Mouse (Mus musculus) heart, embryonic 13.5 days (tissue): ENCODE measurements around the gene Adamts7. TPM values are rescaled to one million over a fixed set of nuclear protein-coding genes. Genes with fewer than 3 reads are reported as not detected.
A peak's percentile ranks its signal among the peaks of the same experiment; 100 is the strongest.

Experiments
- ATAC-seq: fragments of 200-750 bp; cut with Nextera tagmentation; 2 replicates; pipeline ENCODE4 v1.8.0; 2017; ENCODE audit warnings: moderate TSS enrichment; ENCODE audit not compliant: insufficient number of reproducible peaks, low FRiP score, low TSS enrichment; ENCODE audit errors: extremely low read depth
- H3K27ac ChIP-seq: fragments of 300-500 bp; sonication (generic); replicated peaks from 2 replicates; pipeline ENCODE4 v1.5.1; 2015; ENCODE audit warnings: moderate library complexity, mild to moderate bottlenecking, inconsistent platforms
- H3K27me3 ChIP-seq: fragments of 300-500 bp; sonication (generic); replicated peaks from 2 replicates; pipeline ENCODE4 v1.6.1; 2015; ENCODE audit warnings: mild to moderate bottlenecking, inconsistent platforms
- H3K36me3 ChIP-seq: fragments of 300-500 bp; sonication (generic); 2 replicates; pipeline ENCODE4 v1.6.1; 2015; ENCODE audit warnings: mild to moderate bottlenecking, inconsistent platforms
- H3K4me1 ChIP-seq: fragments of 300-500 bp; sonication (generic); 2 replicates; pipeline ENCODE4 v1.6.1; 2015; ENCODE audit warnings: inconsistent platforms
- H3K4me2 ChIP-seq: fragments of 300-500 bp; sonication (generic); 2 replicates; pipeline ENCODE4 v1.6.1; 2015; ENCODE audit warnings: inconsistent platforms, mild to moderate bottlenecking, moderate library complexity
- H3K4me3 ChIP-seq: fragments of 300-500 bp; sonication (generic); 2 replicates; pipeline ENCODE4 v1.5.1; 2015; ENCODE audit warnings: moderate library complexity, mild to moderate bottlenecking, inconsistent platforms
- H3K9ac ChIP-seq: fragments of 300-500 bp; sonication (generic); 2 replicates; pipeline ENCODE4 v1.6.1; 2015; ENCODE audit warnings: inconsistent platforms, mild to moderate bottlenecking, moderate library complexity
- H3K9me3 ChIP-seq: fragments of 300-500 bp; sonication (generic); 2 replicates; pipeline ENCODE4 v1.6.1; 2016; ENCODE audit warnings: inconsistent platforms
- WGBS: fragments of 180-500 bp; shearing (Covaris S2); methylation state at CpG from one replicate; pipeline ENCODE4 v1.1.7; 2015; ENCODE audit warnings: mixed read lengths; 5-methylcytosine and 5-hydroxymethylcytosine counted together
- polyA plus RNA-seq: library from polyadenylated mRNA; unstranded; fragments of >200 nt; fragmentation: Nextera tagmentation; extraction: Ambion mirVana; gene quantifications from 2 replicates; pipeline ENCODE4 v1.2.1, GENCODE M21; 2015

Adamts7 gene
- polyA plus RNA-seq, 1 experiment from 2014 or later, result 7.9 TPM

- H3K9ac ChIP-seq, result no peak overlapping the region
- ATAC-seq, result no peak
- H3K4me1 ChIP-seq, result peaks cover 35% of the 10 kb centered on the region
- no peak overlapping the region for H3K4me2 ChIP-seq
- H3K9me3 ChIP-seq, result no peaks in the 10 kb centered on the region
- no peak overlapping the region for H3K27ac ChIP-seq
- no peaks in the 10 kb centered on the region for H3K27me3 ChIP-seq
- 64% methylated on average over 11 of the region's 11 CpGs for WGBS
- no peak overlapping the region for H3K4me3 ChIP-seq
- H3K36me3 ChIP-seq, result peaks cover 69% of the 10 kb centered on the region
Observed at GRCm38 (mm10) chr9:90216259-90217001, 53.6 kb downstream of the Adamts7 start.

GRCm38 (mm10) chr9:90217501-90217900 lies 54.6 kb downstream of the Adamts7 start:
- H3K4me1 ChIP-seq, result peaks cover 35% of the 10 kb centered on the region
- H3K9me3 ChIP-seq, result no peaks in the 10 kb centered on the region
- no peak overlapping the region for H3K4me2 ChIP-seq
- H3K4me3 ChIP-seq, result no peak overlapping the region
- no peaks in the 10 kb centered on the region for H3K27me3 ChIP-seq
- H3K36me3 ChIP-seq, result peaks cover 67% of the 10 kb centered on the region
- H3K27ac ChIP-seq, result no peak overlapping the region
- H3K9ac ChIP-seq, result no peak overlapping the region
- no peak for ATAC-seq
- 20% methylated on average over 4 of the region's 4 CpGs for whole genome bisulfite sequencing

- Histone ChIP-seq H3K9ac (no peak overlapping the region), H3K36me3 (peaks cover 70% of the 10 kb centered on the region), H3K9me3 (no peaks in the 10 kb centered on the region), H3K27ac (no peak overlapping the region), H3K4me3 (no peak overlapping the region), H3K4me1 (peaks cover 23% of the 10 kb centered on the region), H3K4me2 (no peak overlapping the region), H3K27me3 (no peaks in the 10 kb centered on the region)
- no peak for ATAC-seq
- WGBS, result 83% methylated on average over 3 of the region's 3 CpGs
Observed at GRCm38 (mm10) chr9:90222275-90222674, 59.4 kb downstream of the Adamts7 start.

GRCm38 (mm10) chr9:90226081-90226741 lies 63.3 kb downstream of the Adamts7 start:
- Histone ChIP-seq H3K4me2 (peak overlapping the region; percentile 7; the same call in 1 of the 2 replicates), H3K9me3 (no peaks in the 10 kb centered on the region), H3K36me3 (peaks cover 43% of the 10 kb centered on the region), H3K4me3 (no peak overlapping the region), H3K9ac (no peak overlapping the region), H3K27me3 (no peaks in the 10 kb centered on the region), H3K4me1 (peaks cover 19% of the 10 kb centered on the region), H3K27ac (peak overlapping the region; percentile 59)
- 62% methylated on average over 21 of the region's 21 CpGs for WGBS
- ATAC-seq, result no peak

- Histone ChIP-seq H3K27ac (no peak overlapping the region), H3K36me3 (peaks cover 39% of the 10 kb centered on the region)
- no peak for ATAC-seq
Observed at GRCm38 (mm10) chr9:90226742-90227096, 63.9 kb downstream of the Adamts7 start.

GRCm38 (mm10) chr9:90227171-90227570 lies 64.3 kb downstream of the Adamts7 start:
- Histone ChIP-seq H3K9ac (no peak overlapping the region), H3K9me3 (no peaks in the 10 kb centered on the region), H3K27me3 (no peaks in the 10 kb centered on the region), H3K27ac (no peak overlapping the region), H3K4me1 (peaks cover 19% of the 10 kb centered on the region), H3K4me3 (no peak overlapping the region), H3K36me3 (peaks cover 34% of the 10 kb centered on the region), H3K4me2 (no peak overlapping the region)
- ATAC-seq, result peak; percentile 23; the same call in 1 of the 2 replicates
- 78% methylated on average over 12 of the region's 12 CpGs for WGBS

More at GRCm38 (mm10) chr9:90226742-90227096, 63.9 kb downstream of the Adamts7 start:
- H3K4me3 ChIP-seq, result no peak overlapping the region
- H3K4me1 ChIP-seq, result peaks cover 19% of the 10 kb centered on the region
- H3K9ac ChIP-seq, result no peak overlapping the region
- H3K27me3 ChIP-seq, result no peaks in the 10 kb centered on the region
- no peak overlapping the region for H3K4me2 ChIP-seq
- no peaks in the 10 kb centered on the region for H3K9me3 ChIP-seq
- WGBS, result 63% methylated on average over 2 of the region's 2 CpGs

GRCm38 (mm10) chr9:90232781-90233690 lies 70.2 kb downstream of the Adamts7 start:
- H3K27me3 ChIP-seq, result no peaks in the 10 kb centered on the region
- no peak for ATAC-seq
- no peaks in the 10 kb centered on the region for H3K9me3 ChIP-seq
- H3K4me2 ChIP-seq, result no peak overlapping the region
- peaks cover 26% of the 10 kb centered on the region for H3K4me1 ChIP-seq
- no peak overlapping the region for H3K4me3 ChIP-seq
- no peak overlapping the region for H3K9ac ChIP-seq
- 85% methylated on average over 8 of the region's 8 CpGs for WGBS
- no peak overlapping the region for H3K27ac ChIP-seq
- no peaks in the 10 kb centered on the region; the same call in 1 of the 2 replicates for H3K36me3 ChIP-seq

GRCm38 (mm10) chr9:90233906-90234419 lies 71.1 kb downstream of the Adamts7 start:
- Histone ChIP-seq H3K9ac (no peak overlapping the region), H3K4me1 (peaks cover 28% of the 10 kb centered on the region), H3K27ac (no peak overlapping the region), H3K4me3 (no peak overlapping the region), H3K36me3 (peaks cover 3% of the 10 kb centered on the region), H3K27me3 (no peaks in the 10 kb centered on the region), H3K4me2 (no peak overlapping the region), H3K9me3 (no peaks in the 10 kb centered on the region)
- WGBS, result 82% methylated on average over 5 of the region's 5 CpGs
- no peak for ATAC-seq

- Histone ChIP-seq H3K27me3 (no peaks in the 10 kb centered on the region), H3K4me1 (peaks cover 28% of the 10 kb centered on the region), H3K9me3 (no peaks in the 10 kb centered on the region), H3K36me3 (peaks cover 12% of the 10 kb centered on the region), H3K27ac (no peak overlapping the region), H3K4me3 (no peak overlapping the region), H3K4me2 (no peak overlapping the region), H3K9ac (no peak overlapping the region)
- no peak for ATAC-seq
- 54% methylated on average over 5 of the region's 5 CpGs for WGBS
Observed at GRCm38 (mm10) chr9:90234786-90235185, 71.9 kb downstream of the Adamts7 start.

GRCm38 (mm10) chr9:90235258-90235882 lies 72.5 kb downstream of the Adamts7 start:
- Histone ChIP-seq H3K4me2 (no peak overlapping the region), H3K36me3 (peaks cover 16% of the 10 kb centered on the region), H3K27ac (no peak overlapping the region), H3K9ac (no peak overlapping the region), H3K4me1 (peaks cover 28% of the 10 kb centered on the region), H3K27me3 (no peaks in the 10 kb centered on the region), H3K9me3 (no peaks in the 10 kb centered on the region), H3K4me3 (no peak overlapping the region)
- no peak for ATAC-seq
- 68% methylated on average over 10 of the region's 10 CpGs for WGBS
